Mouse (Mus musculus) midbrain, embryonic 12.5 days (tissue): ENCODE measurements around the gene Arpp21. TPM values are rescaled to one million over a fixed set of nuclear protein-coding genes. Genes with fewer than 3 reads are reported as not detected.

Experiments used
- ATAC-seq: fragments of 200-750 bp; cut with Nextera tagmentation; 2 replicates; pipeline ENCODE4 v1.8.0; 2017; ENCODE audit warnings: low read depth, moderate TSS enrichment, moderate library complexity; ENCODE audit not compliant: low FRiP score
- H3K27ac ChIP-seq: fragments of 300-500 bp; sonication (generic); replicated peaks from 2 replicates; pipeline ENCODE4 v1.5.1; 2016; ENCODE audit warnings: mild to moderate bottlenecking
- H3K27me3 ChIP-seq: fragments of 300-500 bp; sonication (generic); 2 replicates; pipeline ENCODE4 v1.6.1; 2016; ENCODE audit warnings: mild to moderate bottlenecking
- H3K36me3 ChIP-seq: fragments of 300-500 bp; sonication (generic); 2 replicates; pipeline ENCODE4 v1.6.1; 2016
- H3K4me1 ChIP-seq: fragments of 300-500 bp; sonication (generic); 2 replicates; pipeline ENCODE4 v1.6.1; 2016
- H3K4me2 ChIP-seq: fragments of 300-500 bp; sonication (generic); replicated peaks from 2 replicates; pipeline ENCODE4 v1.6.1; 2016; ENCODE audit warnings: mild to moderate bottlenecking, moderate library complexity
- H3K4me3 ChIP-seq: fragments of 300-500 bp; sonication (generic); 2 replicates; pipeline ENCODE4 v1.5.1; 2016; ENCODE audit warnings: mild to moderate bottlenecking
- H3K9ac ChIP-seq: fragments of 300-500 bp; sonication (generic); replicated peaks from 2 replicates; pipeline ENCODE4 v1.6.1; 2016; ENCODE audit warnings: mild to moderate bottlenecking, moderate library complexity
- H3K9me3 ChIP-seq: fragments of 300-500 bp; sonication (generic); 2 replicates; pipeline ENCODE4 v1.6.1; 2016; ENCODE audit warnings: mild to moderate bottlenecking
- WGBS: fragments of 180-500 bp; shearing (Covaris S2); methylation state at CpG from one replicate; pipeline ENCODE4 v1.1.7; 2016; 5-methylcytosine and 5-hydroxymethylcytosine counted together
- polyA plus RNA-seq: library from polyadenylated mRNA; unstranded; fragments of >200 nt; fragmentation: Nextera tagmentation; extraction: Ambion mirVana; gene quantifications from 2 replicates; pipeline ENCODE4 v1.2.1, GENCODE M21; 2016

The Arpp21 gene
- polyA plus RNA-seq, 1 experiment from 2014 or later, result 10.1 TPM

GRCm38 (mm10) chr9:112095198-112095597 is 140.5 kb downstream of the Arpp21 start:
- no peaks in the 10 kb centered on the region for H3K27me3 ChIP-seq
- H3K9ac ChIP-seq, result no peak overlapping the region
- 85% methylated on average over 2 of the region's 2 CpGs for WGBS
- H3K4me1 ChIP-seq, result no peaks in the 10 kb centered on the region
- no peak overlapping the region for H3K4me3 ChIP-seq
- no peak overlapping the region for H3K27ac ChIP-seq
- no peaks in the 10 kb centered on the region for H3K36me3 ChIP-seq
- H3K4me2 ChIP-seq, result no peak overlapping the region
- 0 out of 2 replicates have a peak, but pooled peaks cover 4% of the 10 kb centered on the region for H3K9me3 ChIP-seq
- no peak for ATAC-seq

- ATAC-seq, result no peak
- Histone ChIP-seq H3K4me1 (peaks cover 12% of the 10 kb centered on the region), H3K36me3 (no peaks in the 10 kb centered on the region), H3K9me3 (no peaks in the 10 kb centered on the region), H3K4me3 (no peak overlapping the region), H3K9ac (no peak overlapping the region), H3K4me2 (no peak overlapping the region), H3K27me3 (no peaks in the 10 kb centered on the region), H3K27ac (no peak overlapping the region)
- WGBS, result 88% methylated on average over 2 of the region's 2 CpGs
These were observed 156.8 kb downstream of the Arpp21 start for GRCm38 (mm10) chr9:112078903-112079302.

DNA sequence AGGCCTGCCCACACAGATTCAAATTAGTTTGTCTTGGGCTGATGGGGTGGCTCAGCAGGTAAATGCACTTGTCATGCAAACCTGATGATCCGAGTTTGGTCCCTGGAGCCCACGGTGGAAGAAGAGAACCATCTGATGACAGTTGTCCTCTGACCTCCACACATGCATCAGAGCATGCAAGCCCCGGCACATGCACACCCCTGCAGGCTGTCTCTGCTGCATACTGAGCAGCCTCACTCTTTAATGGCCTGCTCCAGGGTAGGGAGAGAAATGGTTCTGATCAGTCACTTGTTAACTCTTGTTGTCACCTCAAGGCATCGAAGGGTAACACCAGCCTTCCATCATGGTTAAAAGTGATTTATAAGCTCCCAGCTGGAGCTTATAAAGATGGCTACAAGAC is 157.3 kb downstream of the Arpp21 start:
- H3K9ac ChIP-seq, result no peak overlapping the region
- no peak overlapping the region for H3K4me3 ChIP-seq
- H3K4me1 ChIP-seq, result peaks cover 12% of the 10 kb centered on the region
- no peaks in the 10 kb centered on the region for H3K9me3 ChIP-seq
- ATAC-seq, result no peak
- H3K27me3 ChIP-seq, result no peaks in the 10 kb centered on the region
- WGBS, result 74% methylated on average over 4 of the region's 4 CpGs
- H3K36me3 ChIP-seq, result no peaks in the 10 kb centered on the region
- H3K27ac ChIP-seq, result no peak overlapping the region
- no peak overlapping the region for H3K4me2 ChIP-seq

GRCm38 (mm10) chr9:112075273-112075672 is 160.5 kb downstream of the Arpp21 start:
- Histone ChIP-seq H3K9me3 (no peaks in the 10 kb centered on the region), H3K36me3 (no peaks in the 10 kb centered on the region), H3K27ac (peak overlapping the region; percentile 72), H3K4me2 (no peak overlapping the region), H3K27me3 (no peaks in the 10 kb centered on the region), H3K4me1 (peaks cover 19% of the 10 kb centered on the region), H3K4me3 (no peak overlapping the region), H3K9ac (no peak overlapping the region)
- 40% methylated on average over 5 of the region's 5 CpGs for WGBS
- ATAC-seq, result peak; percentile 73

DNA sequence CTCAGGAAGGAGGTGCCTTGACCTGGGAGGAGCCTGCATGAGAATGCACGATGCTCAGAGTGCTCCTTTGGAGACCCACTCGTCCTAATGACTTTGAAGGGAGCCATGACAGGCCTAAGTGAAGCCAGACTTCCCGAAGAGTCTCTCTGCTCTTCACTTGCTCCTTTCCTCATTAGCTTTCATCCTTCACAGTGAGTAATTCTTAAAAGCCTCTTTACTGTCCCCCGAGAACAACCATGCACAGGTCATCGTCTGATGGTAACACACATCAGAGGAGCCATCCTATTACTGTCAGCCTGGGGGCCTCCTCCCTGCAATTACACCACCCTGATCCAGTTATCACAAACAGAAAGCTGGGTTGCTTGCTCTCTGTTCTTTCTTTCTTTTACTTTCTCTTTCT is 160.9 kb downstream of the Arpp21 start:
- Histone ChIP-seq H3K27ac (peak overlapping the region; percentile 72), H3K9me3 (no peaks in the 10 kb centered on the region), H3K9ac (no peak overlapping the region), H3K4me1 (peaks cover 19% of the 10 kb centered on the region), H3K27me3 (no peaks in the 10 kb centered on the region), H3K4me2 (no peak overlapping the region), H3K36me3 (no peaks in the 10 kb centered on the region), H3K4me3 (no peak overlapping the region)
- 28% methylated on average over 5 of the region's 5 CpGs for WGBS
- ATAC-seq, result peak; percentile 83

DNA sequence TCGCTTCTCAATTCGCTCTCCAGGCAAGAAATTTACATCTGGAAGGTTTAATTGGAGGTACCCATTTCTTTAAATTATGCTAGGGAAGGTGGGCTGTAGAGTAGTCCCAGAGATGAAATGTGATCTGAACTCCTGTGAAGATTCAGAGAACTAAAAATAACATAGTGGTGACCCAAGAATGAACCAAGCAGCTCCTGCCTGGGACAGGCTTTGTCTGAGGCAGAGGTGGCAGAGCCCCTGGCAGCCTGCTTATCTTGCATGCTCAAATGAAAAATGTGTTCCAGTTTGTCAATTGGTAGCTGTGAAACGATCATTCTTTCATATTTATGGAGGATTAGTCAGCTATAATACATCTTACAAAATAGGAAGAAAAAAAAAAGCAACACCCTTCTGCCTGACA is 164.4 kb downstream of the Arpp21 start:
- Histone ChIP-seq H3K36me3 (no peaks in the 10 kb centered on the region), H3K9me3 (no peaks in the 10 kb centered on the region), H3K4me3 (no peak overlapping the region), H3K4me1 (peaks cover 19% of the 10 kb centered on the region), H3K4me2 (no peak overlapping the region), H3K9ac (no peak overlapping the region), H3K27me3 (no peaks in the 10 kb centered on the region), H3K27ac (peak overlapping the region; percentile 46; the same call in 1 of the 2 replicates)
- WGBS, result 45% methylated on average over 3 of the region's 3 CpGs
- ATAC-seq, result no peak

- Histone ChIP-seq H3K9me3 (no peaks in the 10 kb centered on the region), H3K27ac (peak overlapping the region; percentile 46; the same call in 1 of the 2 replicates), H3K9ac (no peak overlapping the region), H3K4me3 (no peak overlapping the region), H3K4me1 (peaks cover 19% of the 10 kb centered on the region), H3K36me3 (no peaks in the 10 kb centered on the region), H3K4me2 (no peak overlapping the region), H3K27me3 (no peaks in the 10 kb centered on the region)
- no peak for ATAC-seq
- WGBS, result 49% methylated on average over 5 of the region's 5 CpGs
These were observed 164.8 kb downstream of the Arpp21 start for GRCm38 (mm10) chr9:112070961-112071360.

DNA sequence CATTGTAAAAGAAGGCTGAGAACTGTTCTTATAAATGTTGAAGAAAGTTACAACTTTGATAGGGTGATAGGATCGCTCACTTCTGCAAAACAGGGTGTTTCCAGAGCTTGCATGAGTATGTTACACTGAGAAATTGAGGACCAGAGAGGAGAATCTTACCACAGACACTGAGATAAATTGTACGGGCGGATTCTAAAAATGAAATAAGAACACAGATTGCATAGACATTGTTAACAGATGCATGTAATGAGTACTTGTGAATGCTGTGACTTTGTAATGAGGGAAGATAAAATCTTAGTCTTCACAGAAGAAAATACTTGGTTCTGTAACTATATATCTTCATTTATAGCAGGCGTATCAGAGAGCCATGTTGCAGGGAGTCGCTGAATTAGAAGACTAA is 167.5 kb downstream of the Arpp21 start:
- no peaks in the 10 kb centered on the region for H3K9me3 ChIP-seq
- no peaks in the 10 kb centered on the region for H3K36me3 ChIP-seq
- no peak overlapping the region for H3K9ac ChIP-seq
- H3K4me2 ChIP-seq, result no peak overlapping the region
- H3K27me3 ChIP-seq, result no peaks in the 10 kb centered on the region
- ATAC-seq, result no peak
- peaks cover 7% of the 10 kb centered on the region for H3K4me1 ChIP-seq
- no peak overlapping the region for H3K27ac ChIP-seq
- WGBS, result 90% methylated on average over 5 of the region's 5 CpGs
- no peak overlapping the region for H3K4me3 ChIP-seq

GRCm38 (mm10) chr9:112060696-112061425 is 174.9 kb downstream of the Arpp21 start:
- no peaks in the 10 kb centered on the region for H3K4me1 ChIP-seq
- ATAC-seq, result no peak
- H3K4me2 ChIP-seq, result no peak overlapping the region
- no peak overlapping the region for H3K9ac ChIP-seq
- WGBS, result 59% methylated on average over 6 of the region's 6 CpGs
- no peaks in the 10 kb centered on the region for H3K36me3 ChIP-seq
- no peaks in the 10 kb centered on the region for H3K9me3 ChIP-seq
- no peak overlapping the region for H3K4me3 ChIP-seq
- H3K27me3 ChIP-seq, result no peaks in the 10 kb centered on the region
- H3K27ac ChIP-seq, result no peak overlapping the region

DNA sequence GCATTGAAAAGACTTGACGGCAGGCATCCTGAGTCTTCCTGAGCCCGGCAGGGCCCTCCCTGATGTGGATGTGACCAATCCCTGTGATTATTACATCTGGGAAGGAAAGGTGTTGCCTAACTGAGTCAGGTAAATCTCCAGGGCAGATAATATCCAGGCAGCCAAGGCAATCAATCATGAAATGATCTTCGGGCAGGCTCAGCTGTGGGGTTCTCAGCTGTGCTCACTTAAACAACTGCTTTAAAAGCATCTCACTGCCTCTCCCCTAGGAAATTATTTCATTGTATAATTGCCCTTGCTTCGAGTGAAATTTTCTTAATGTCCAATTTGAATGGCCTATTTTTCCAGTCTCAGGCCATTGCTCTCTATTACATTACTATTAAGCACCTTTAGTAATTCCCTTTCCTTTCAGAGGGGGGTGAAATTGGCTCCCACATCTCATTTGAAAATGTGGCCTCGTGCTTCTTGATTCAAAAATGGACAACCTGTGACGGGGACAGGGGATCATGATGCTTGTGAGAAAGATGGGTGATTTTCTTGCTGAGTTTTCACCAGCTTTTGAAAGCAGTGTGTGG is 180.8 kb downstream of the Arpp21 start:
- no peak overlapping the region for H3K4me3 ChIP-seq
- H3K27me3 ChIP-seq, result no peaks in the 10 kb centered on the region
- WGBS, result 66% methylated on average over 6 of the region's 6 CpGs
- H3K36me3 ChIP-seq, result no peaks in the 10 kb centered on the region
- H3K4me1 ChIP-seq, result no peaks in the 10 kb centered on the region
- H3K9ac ChIP-seq, result no peak overlapping the region
- ATAC-seq, result no peak
- no peaks in the 10 kb centered on the region for H3K9me3 ChIP-seq
- H3K27ac ChIP-seq, result 0 out of 2 replicates have a peak overlapping the region, but pooled peaks have one; percentile 39
- H3K4me2 ChIP-seq, result no peak overlapping the region

- Histone ChIP-seq H3K27ac (no peak overlapping the region), H3K36me3 (no peaks in the 10 kb centered on the region), H3K4me3 (no peak overlapping the region), H3K9ac (no peak overlapping the region), H3K4me2 (no peak overlapping the region), H3K9me3 (no peaks in the 10 kb centered on the region), H3K4me1 (no peaks in the 10 kb centered on the region), H3K27me3 (no peaks in the 10 kb centered on the region)
- no peak for ATAC-seq
- WGBS, result 87% methylated on average over 9 of the region's 9 CpGs
These were observed 187.8 kb downstream of the Arpp21 start for GRCm38 (mm10) chr9:112047903-112048467.

GRCm38 (mm10) chr9:112040566-112040965 is 195.2 kb downstream of the Arpp21 start:
- Histone ChIP-seq H3K36me3 (no peaks in the 10 kb centered on the region), H3K9ac (no peak overlapping the region), H3K27me3 (no peaks in the 10 kb centered on the region), H3K27ac (no peak overlapping the region), H3K4me2 (no peak overlapping the region), H3K9me3 (no peaks in the 10 kb centered on the region), H3K4me3 (no peak overlapping the region), H3K4me1 (peaks cover 4% of the 10 kb centered on the region; the same call in 1 of the 2 replicates)
- ATAC-seq, result no peak
- WGBS, result 86% methylated on average over 1 of the region's 1 CpGs
